Mouse (Mus musculus): ENCODE results near the gene Wwp2. TPM values are rescaled to one million over a fixed set of nuclear protein-coding genes. Genes with fewer than 3 reads are reported as not detected.

Wwp2 gene
- total and polyA plus RNA-seq, 3 experiments: 18.7 to 31.5 (median 20.5) TPM

DNA sequence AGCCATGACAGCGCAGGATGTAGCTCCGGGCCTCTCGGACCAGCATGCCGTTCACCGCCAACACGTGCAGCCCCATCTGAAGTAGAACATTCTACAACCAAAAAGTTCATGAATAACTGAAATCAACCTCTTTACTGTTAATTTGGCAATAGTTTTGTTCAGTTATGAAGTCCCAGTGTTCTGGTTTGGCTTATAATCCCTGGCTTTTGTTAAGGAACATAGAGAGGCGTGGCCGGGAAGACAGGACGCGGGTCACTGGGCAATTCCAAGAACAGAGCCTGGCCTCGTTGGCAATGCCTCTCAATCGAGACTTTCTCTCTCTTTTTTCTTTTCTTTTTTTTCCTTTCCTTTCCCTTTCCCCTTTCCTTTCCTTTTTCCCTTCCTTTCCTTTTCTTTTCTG is 19.2 kb upstream of the Wwp2 start:
- 90% methylated on average over 12 of the region's 12 CpGs for WGBS
- H3K36me3 ChIP-seq (ENCODE audit: control insufficient read depth, insufficient read depth, low read length): no peaks in the 10 kb centered on the region
- intact Hi-C loops (cut with DNase I): no loop called here

DNA sequence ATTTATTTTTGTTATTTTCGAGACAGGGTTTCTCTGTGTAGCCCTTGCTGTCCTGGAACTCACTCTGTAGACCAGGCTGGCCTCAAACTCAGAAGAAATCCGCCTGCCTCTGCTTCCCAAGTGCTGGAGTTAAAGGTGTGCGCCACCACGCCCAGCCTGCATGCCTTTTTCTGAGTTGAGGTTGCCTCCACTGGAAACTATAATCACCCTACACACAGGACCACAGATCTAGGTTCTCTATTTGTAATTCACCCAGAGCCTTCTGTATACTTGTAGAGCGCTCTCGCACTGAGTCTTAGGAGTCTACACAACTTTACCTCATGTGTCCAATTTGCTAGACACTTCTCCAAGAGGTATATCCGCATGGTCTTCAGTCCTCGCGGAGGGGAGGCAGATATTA is 12.0 kb upstream of the Wwp2 start:
- H3K9ac ChIP-seq (ENCODE audit: low read depth, low read length): peak overlapping the region; percentile 94
- H3K4me3 ChIP-seq: peak overlapping the region; percentile 83
- DNase-seq: no peak
- no peak for TF ChIP-seq CTCF (IDR thresholded peaks at IDR 0.05)
- TF ChIP-seq POLR2A (IDR thresholded peaks at IDR 0.05; ENCODE audit: insufficient read depth, low read depth, low read length): no peak
- no peak for TF ChIP-seq EP300 (IDR thresholded peaks at IDR 0.05; ENCODE audit: insufficient read depth, low read depth, low read length)
- WGBS: 26% methylated on average over 9 of the region's 9 CpGs
- peaks cover 1% of the 10 kb centered on the region; the same call in 1 of the 2 replicates for H3K79me2 ChIP-seq (replicated peaks; ENCODE audit: control insufficient read depth, insufficient read depth, low read length)
- H3K36me3 ChIP-seq (ENCODE audit: control insufficient read depth, insufficient read depth, low read length): no peaks in the 10 kb centered on the region
- no peaks in the 10 kb centered on the region for H3K27me3 ChIP-seq (ENCODE audit: control insufficient read depth, insufficient read depth, low read length)
- H3K4me1 ChIP-seq (ENCODE audit: control insufficient read depth, insufficient read depth, low read length): peaks cover 3% of the 10 kb centered on the region; the same call in 1 of the 2 replicates
- intact Hi-C loops (cut with DNase I): loop anchor here (2.0 kb wide), 1 partner anchor 21 kb away; the partner anchor contains the start of gene Nqo1
- H3K27ac ChIP-seq: peak overlapping the region; percentile 83

More for the DNA sequence above, 19.2 kb upstream of the Wwp2 start:
- Histone ChIP-seq H3K27ac (no peak overlapping the region), H3K79me2 (replicated peaks; ENCODE audit: control insufficient read depth, insufficient read depth, low read length) (no peaks in the 10 kb centered on the region), H3K4me3 (no peak overlapping the region), H3K27me3 (ENCODE audit: control insufficient read depth, insufficient read depth, low read length) (no peaks in the 10 kb centered on the region), H3K9ac (ENCODE audit: low read depth, low read length) (no peak overlapping the region), H3K4me1 (ENCODE audit: control insufficient read depth, insufficient read depth, low read length) (no peaks in the 10 kb centered on the region)
- TF ChIP-seq POLR2A (IDR thresholded peaks at IDR 0.05; ENCODE audit: insufficient read depth, low read depth, low read length): no peak
- DNase-seq: no peak

DNA sequence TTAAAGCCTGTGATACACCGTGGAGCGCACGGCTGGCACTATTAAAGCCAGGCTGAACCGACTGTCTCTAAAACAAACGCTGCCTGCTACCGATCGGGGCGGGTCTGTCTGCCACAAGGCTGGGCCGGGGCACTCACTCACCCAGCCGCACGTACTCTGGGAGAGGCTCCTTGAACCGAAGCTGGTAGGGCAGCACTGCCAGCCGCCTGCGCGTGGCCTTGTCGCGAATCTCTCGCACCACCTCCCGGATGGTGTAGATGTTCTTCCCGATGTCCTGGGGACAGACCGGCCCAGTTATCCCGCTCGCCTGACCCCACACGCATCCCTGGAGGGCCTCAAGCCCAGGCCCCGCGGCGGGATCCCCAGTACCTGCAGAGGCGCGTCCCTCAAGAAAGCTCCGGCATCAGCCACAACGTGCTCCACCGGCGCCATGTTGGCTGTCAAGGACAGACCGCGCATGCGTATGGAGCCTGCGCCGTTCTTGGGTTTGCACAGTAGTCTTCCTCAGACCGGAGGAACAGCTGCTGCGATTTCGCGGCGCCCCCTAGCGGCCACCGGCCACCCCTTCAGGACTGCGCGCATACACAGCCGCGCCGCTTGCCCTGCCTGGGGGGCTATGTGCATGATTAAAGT is 11.5 kb upstream of the Wwp2 start, which contains the start of gene Nob1:
Gene Nob1 (minus strand): TSS at position 455 of the 633 bp plus-strand sequence.
- peak within 1 kb of the TSS; percentile 83 for H3K27ac ChIP-seq

DNA sequence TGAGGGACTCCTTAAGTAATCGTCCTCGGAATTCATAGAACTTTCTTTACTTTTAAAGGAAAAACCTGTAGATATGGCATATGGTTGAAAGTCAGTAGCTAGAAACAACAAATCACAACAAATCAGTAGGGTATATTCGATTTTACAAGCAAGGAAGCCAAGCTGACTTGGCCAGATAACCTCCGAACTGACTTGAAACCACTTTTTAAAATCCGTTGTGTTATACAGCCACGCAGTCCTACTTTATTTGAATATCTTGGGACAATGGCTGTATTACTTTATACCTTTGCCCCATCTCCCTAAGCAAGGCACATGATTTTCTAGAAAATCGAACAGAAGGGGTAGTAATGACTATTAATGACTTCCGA is 11.0 kb upstream of the Wwp2 start:
- intact Hi-C loops (cut with DNase I): loop anchor here (1.0 to 5.0 kb wide), 3 partner anchors 22 to 328 kb away; partner anchors contain the start of genes Nqo1 and Terf2
- H3K4me3 ChIP-seq: no peak overlapping the region
- no peak overlapping the region for H3K27ac ChIP-seq

More for the DNA sequence above, 11.5 kb upstream of the Wwp2 start, which contains the start of gene Nob1:
- Histone ChIP-seq H3K79me2 (replicated peaks; ENCODE audit: control insufficient read depth, insufficient read depth, low read length) (peaks cover 1% of the 10 kb centered on the region; the same call in 1 of the 2 replicates), H3K36me3 (ENCODE audit: control insufficient read depth, insufficient read depth, low read length) (no peaks in the 10 kb centered on the region), H3K4me3 (peak within 1 kb of the TSS; percentile 83), H3K27me3 (ENCODE audit: control insufficient read depth, insufficient read depth, low read length) (no peaks in the 10 kb centered on the region), H3K9ac (ENCODE audit: low read depth, low read length) (peak within 1 kb of the TSS; percentile 94), H3K4me1 (ENCODE audit: control insufficient read depth, insufficient read depth, low read length) (peaks cover 3% of the 10 kb centered on the region; the same call in 1 of the 2 replicates)
- under 1% methylated on average over 50 of the region's 50 CpGs for WGBS
- peak; percentile 92 for TF ChIP-seq POLR2A (IDR thresholded peaks at IDR 0.05; ENCODE audit: insufficient read depth, low read depth, low read length)
- no peak for TF ChIP-seq CTCF (IDR thresholded peaks at IDR 0.05)
- TF ChIP-seq EP300 (IDR thresholded peaks at IDR 0.05; ENCODE audit: insufficient read depth, low read depth, low read length): peak; percentile 71; the same call in 1 of the 2 replicates
- DNase-seq: peak; percentile 96 to 97
- intact Hi-C loops (cut with DNase I): loop anchor here (1.0 to 5.0 kb wide), 3 partner anchors 22 to 327 kb away; partner anchors contain the start of genes Nqo1 and Terf2

DNA sequence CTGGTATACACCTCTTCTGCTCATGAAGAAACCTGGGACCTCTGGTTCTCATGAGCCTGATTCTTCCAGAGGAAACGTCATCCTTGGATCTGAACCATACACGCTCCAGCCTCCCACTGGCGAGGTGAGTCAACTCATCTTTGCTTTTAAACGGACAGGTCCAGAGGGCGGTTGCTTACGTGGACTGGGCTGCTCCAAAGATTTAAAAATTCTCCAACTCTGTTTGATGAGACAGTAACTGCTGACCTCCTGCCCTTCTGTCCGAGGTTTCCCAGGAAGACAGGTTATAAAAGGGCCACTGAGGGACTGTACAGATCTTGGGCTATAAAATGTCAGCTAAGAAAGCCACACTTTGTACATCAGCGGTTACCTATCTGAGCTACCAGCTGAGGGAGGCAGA is 5.3 kb upstream of the Wwp2 start:
- 78% methylated on average over 8 of the region's 8 CpGs for WGBS
- intact Hi-C loops (cut with DNase I): no loop called here
- no peaks in the 10 kb centered on the region for H3K27me3 ChIP-seq (ENCODE audit: control insufficient read depth, insufficient read depth, low read length)
- TF ChIP-seq CTCF (IDR thresholded peaks at IDR 0.05) (no peak), POLR2A (IDR thresholded peaks at IDR 0.05; ENCODE audit: insufficient read depth, low read depth, low read length) (no peak), EP300 (IDR thresholded peaks at IDR 0.05; ENCODE audit: insufficient read depth, low read depth, low read length) (no peak)
- H3K27ac ChIP-seq: no peak overlapping the region
- no peak overlapping the region for H3K9ac ChIP-seq (ENCODE audit: low read depth, low read length)
- H3K4me1 ChIP-seq (ENCODE audit: control insufficient read depth, insufficient read depth, low read length): peaks cover 2% of the 10 kb centered on the region
- no peak overlapping the region for H3K4me3 ChIP-seq
- H3K79me2 ChIP-seq (replicated peaks; ENCODE audit: control insufficient read depth, insufficient read depth, low read length): no peaks in the 10 kb centered on the region
- no peaks in the 10 kb centered on the region for H3K36me3 ChIP-seq (ENCODE audit: control insufficient read depth, insufficient read depth, low read length)
- no peak for DNase-seq

More for the DNA sequence above, 11.0 kb upstream of the Wwp2 start:
- Histone ChIP-seq H3K79me2 (replicated peaks; ENCODE audit: control insufficient read depth, insufficient read depth, low read length) (peaks cover 1% of the 10 kb centered on the region; the same call in 1 of the 2 replicates), H3K36me3 (ENCODE audit: control insufficient read depth, insufficient read depth, low read length) (no peaks in the 10 kb centered on the region), H3K9ac (ENCODE audit: low read depth, low read length) (no peak overlapping the region), H3K4me1 (ENCODE audit: control insufficient read depth, insufficient read depth, low read length) (peaks cover 3% of the 10 kb centered on the region; the same call in 1 of the 2 replicates), H3K27me3 (ENCODE audit: control insufficient read depth, insufficient read depth, low read length) (no peaks in the 10 kb centered on the region)
- no peak for DNase-seq
- TF ChIP-seq POLR2A (IDR thresholded peaks at IDR 0.05; ENCODE audit: insufficient read depth, low read depth, low read length): no peak
- 36% methylated on average over 8 of the region's 8 CpGs for WGBS

DNA sequence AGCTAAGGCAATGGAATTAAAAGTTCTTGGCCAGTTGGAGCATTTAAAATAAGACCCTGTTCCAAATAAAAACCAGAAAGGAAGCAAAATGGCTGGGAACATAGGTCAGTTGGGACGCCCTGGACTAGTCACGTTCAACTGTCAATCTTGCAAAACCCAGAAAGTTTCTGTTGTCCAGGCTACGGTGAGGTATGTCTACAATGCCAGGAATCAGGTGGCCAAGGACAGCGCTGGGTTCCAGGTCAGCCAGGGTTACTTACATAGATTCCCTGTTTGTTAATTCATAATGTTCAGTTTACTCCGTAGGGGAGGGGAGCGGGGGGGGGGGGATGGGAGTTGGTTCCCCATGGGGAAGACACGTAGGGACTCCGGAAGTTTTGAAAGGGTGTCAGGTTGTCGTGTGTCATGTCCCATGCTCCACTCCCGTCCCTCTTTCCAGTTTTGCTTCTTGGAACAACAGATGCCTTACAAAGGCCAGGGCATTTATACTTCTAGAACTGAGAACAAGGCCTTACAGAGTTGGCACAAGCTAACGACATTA is 674 bp upstream of the Wwp2 start:
- DNase-seq: no peak
- Histone ChIP-seq H3K4me1 (ENCODE audit: control insufficient read depth, insufficient read depth, low read length) (peaks cover 5% of the 10 kb centered on the region), H3K4me3 (peak overlapping the region; percentile 88), H3K27me3 (ENCODE audit: control insufficient read depth, insufficient read depth, low read length) (no peaks in the 10 kb centered on the region), H3K36me3 (ENCODE audit: control insufficient read depth, insufficient read depth, low read length) (no peaks in the 10 kb centered on the region), H3K27ac (no peak overlapping the region; the same call in 1 of the 2 replicates), H3K9ac (ENCODE audit: low read depth, low read length) (peak overlapping the region; percentile 98; the same call in 1 of the 2 replicates), H3K79me2 (replicated peaks; ENCODE audit: control insufficient read depth, insufficient read depth, low read length) (no peaks in the 10 kb centered on the region; the same call in 1 of the 2 replicates)
- intact Hi-C loops (cut with DNase I): no loop called here
- TF ChIP-seq POLR2A (IDR thresholded peaks at IDR 0.05; ENCODE audit: insufficient read depth, low read depth, low read length) (no peak), EP300 (IDR thresholded peaks at IDR 0.05; ENCODE audit: insufficient read depth, low read depth, low read length) (no peak), CTCF (IDR thresholded peaks at IDR 0.05) (no peak)
- 29% methylated on average over 11 of the region's 11 CpGs for WGBS
